Mouse (Mus musculus): Measurements from ENCODE around the gene Lenep. TPM values are rescaled to one million over a fixed set of nuclear protein-coding genes. Genes with fewer than 3 reads are reported as not detected.

The Lenep gene
- polyA plus RNA-seq, 1 experiment from 2014 or later = 0.80 TPM

DNA sequence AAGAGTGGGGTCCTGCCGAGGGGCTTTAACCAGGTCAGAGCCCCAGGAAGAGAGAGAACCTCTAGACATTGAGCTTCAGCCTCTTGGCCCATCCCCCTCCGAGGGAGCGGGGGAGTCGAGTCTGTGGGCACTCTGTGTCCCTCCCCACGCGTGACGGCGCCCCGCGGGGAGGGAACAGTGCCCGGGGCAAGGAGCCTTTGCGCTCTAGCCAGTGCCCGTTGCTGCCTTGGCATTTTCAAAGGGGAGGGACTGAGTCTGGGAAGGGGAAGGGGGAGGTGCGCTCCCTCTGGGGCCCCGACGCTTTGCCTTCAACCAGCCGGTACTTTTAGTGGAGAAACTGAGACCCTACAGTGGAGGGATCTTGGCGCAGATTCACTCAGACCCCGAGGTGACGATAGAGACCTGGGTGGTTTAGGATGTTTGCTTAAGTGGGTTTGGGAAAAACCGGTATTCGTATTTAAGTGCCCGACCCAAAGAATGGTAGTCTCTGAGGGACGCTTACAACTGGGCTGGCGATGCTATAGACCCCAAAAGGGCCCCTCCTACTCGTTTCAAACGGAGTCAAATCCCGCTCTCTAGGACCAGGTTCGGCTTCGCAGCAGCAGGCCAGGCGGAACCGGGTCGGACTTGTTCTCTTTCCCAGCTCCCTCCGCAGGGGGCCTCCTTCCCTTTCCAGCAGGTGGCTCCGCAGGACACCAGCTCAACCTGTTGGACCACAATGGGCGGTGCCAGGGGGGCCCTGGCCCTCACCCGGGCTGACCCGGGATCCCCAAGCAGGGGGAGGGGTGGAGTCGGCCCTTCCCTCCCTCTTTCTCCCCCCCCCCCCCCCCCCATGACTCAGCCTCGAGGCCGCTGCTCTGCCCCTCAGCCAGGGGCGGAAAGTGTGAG is 8.3 kb downstream of the Lenep start, which contains the start of gene Zbtb7b:
Zbtb7b (minus strand) TSS at position 771 of the 888 bp plus-strand sequence.
- H3K4me2 ChIP-seq (ENCODE audit: low read depth, low read length) = peak within 1 kb of the TSS; percentile 83
- H3K36me3 ChIP-seq (replicated peaks; ENCODE audit: control insufficient read depth, insufficient read depth, low read depth, low read length) = no peaks in the 10 kb centered on the region
- H3K27me3 ChIP-seq (ENCODE audit: control insufficient read depth, insufficient read depth, low read length) = peaks cover 20% of the 10 kb centered on the region
- peak within 1 kb of the TSS; percentile 50 for H3K9ac ChIP-seq (replicated peaks; ENCODE audit: low read length)
- peak within 1 kb of the TSS; percentile 1; the same call in 1 of the 2 replicates for H3K27ac ChIP-seq (replicated peaks; ENCODE audit: low read depth, low read length)
- under 1% methylated on average over 39 of the region's 42 CpGs for WGBS
- H3K4me3 ChIP-seq (ENCODE audit: low read depth, low read length) = peak within 1 kb of the TSS; percentile 45
- H3K9me3 ChIP-seq (replicated peaks; ENCODE audit: control insufficient read depth, low read length) = no peaks in the 10 kb centered on the region
- H3K4me1 ChIP-seq (ENCODE audit: control insufficient read depth, insufficient read depth, low read length) = peaks cover 16% of the 10 kb centered on the region
- ATAC-seq (replicated peaks; ENCODE audit: insufficient number of reproducible peaks, low FRiP score, low TSS enrichment, low read depth) (peak; percentile 46), DNase-seq (ENCODE audit: low spot score) (peak; percentile 74)

DNA sequence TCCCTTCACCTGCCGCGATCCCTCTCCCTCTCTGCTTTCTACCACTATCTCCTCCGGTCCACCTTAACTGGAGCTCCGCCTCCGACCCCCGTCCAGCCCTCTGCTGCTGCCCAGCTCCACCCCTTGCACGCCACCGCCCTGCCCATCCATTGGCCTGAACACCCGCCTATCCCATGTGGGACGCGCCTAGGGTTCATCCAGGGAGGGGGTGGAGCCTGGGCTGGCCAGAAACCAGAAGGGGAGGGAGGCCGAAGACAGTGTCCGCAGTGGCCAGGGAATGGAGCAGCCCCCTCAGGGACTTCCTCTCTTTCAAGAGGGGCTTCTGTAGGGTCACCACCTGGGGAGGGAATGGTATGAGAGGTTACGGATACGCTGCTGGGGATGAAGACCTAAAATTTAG is 9.0 kb downstream of the Lenep start:
- peaks cover 20% of the 10 kb centered on the region for H3K27me3 ChIP-seq (ENCODE audit: control insufficient read depth, insufficient read depth, low read length)
- WGBS = under 1% methylated on average over 15 of the region's 15 CpGs
- H3K9ac ChIP-seq (replicated peaks; ENCODE audit: low read length) = peak overlapping the region; percentile 39
- ATAC-seq (replicated peaks; ENCODE audit: insufficient number of reproducible peaks, low FRiP score, low TSS enrichment, low read depth) = peak; percentile 95
- H3K4me3 ChIP-seq (ENCODE audit: low read depth, low read length) = peak overlapping the region; percentile 43
- peak overlapping the region; percentile 1; the same call in 1 of the 2 replicates for H3K27ac ChIP-seq (replicated peaks; ENCODE audit: low read depth, low read length)
- peaks cover 16% of the 10 kb centered on the region for H3K4me1 ChIP-seq (ENCODE audit: control insufficient read depth, insufficient read depth, low read length)
- DNase-seq (ENCODE audit: low spot score) = peak; percentile 96
- no peaks in the 10 kb centered on the region for H3K9me3 ChIP-seq (replicated peaks; ENCODE audit: control insufficient read depth, low read length)
- H3K4me2 ChIP-seq (ENCODE audit: low read depth, low read length) = peak overlapping the region; percentile 83
- H3K36me3 ChIP-seq (replicated peaks; ENCODE audit: control insufficient read depth, insufficient read depth, low read depth, low read length) = no peaks in the 10 kb centered on the region

DNA sequence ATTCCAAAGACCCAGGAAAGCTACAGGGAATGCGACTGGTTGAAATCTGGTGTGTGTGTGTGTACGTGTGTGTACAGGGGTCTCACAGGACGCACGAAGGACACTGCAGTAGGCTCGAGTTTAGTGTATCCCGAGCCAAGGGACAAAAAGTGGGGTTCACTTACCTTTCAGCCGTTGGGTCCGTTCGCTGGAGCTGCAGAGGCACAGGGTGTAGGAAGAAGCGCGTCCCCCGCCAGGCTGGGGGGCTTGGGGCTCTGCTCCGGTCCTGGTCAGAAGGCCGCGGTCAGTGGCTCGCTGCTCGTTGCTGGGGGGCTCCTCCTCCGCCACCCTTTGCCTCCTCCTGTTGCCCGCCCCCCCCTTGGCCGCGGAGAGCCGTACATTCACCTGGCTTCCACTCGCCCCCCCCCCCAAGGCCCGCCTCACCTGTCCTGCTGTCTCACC is 9.7 kb downstream of the Lenep start:
- Histone ChIP-seq H3K36me3 (replicated peaks; ENCODE audit: control insufficient read depth, insufficient read depth, low read depth, low read length) (no peaks in the 10 kb centered on the region), H3K9ac (replicated peaks; ENCODE audit: low read length) (peak overlapping the region; percentile 37; the same call in 1 of the 2 replicates), H3K27ac (replicated peaks; ENCODE audit: low read depth, low read length) (no peak overlapping the region), H3K4me3 (ENCODE audit: low read depth, low read length) (peak overlapping the region; percentile 43), H3K9me3 (replicated peaks; ENCODE audit: control insufficient read depth, low read length) (no peaks in the 10 kb centered on the region), H3K4me2 (ENCODE audit: low read depth, low read length) (peak overlapping the region; percentile 83), H3K27me3 (ENCODE audit: control insufficient read depth, insufficient read depth, low read length) (peaks cover 20% of the 10 kb centered on the region), H3K4me1 (ENCODE audit: control insufficient read depth, insufficient read depth, low read length) (peaks cover 16% of the 10 kb centered on the region)
- under 1% methylated on average over 21 of the region's 24 CpGs for WGBS
- ATAC-seq (replicated peaks; ENCODE audit: insufficient number of reproducible peaks, low FRiP score, low TSS enrichment, low read depth) = no peak
- DNase-seq (ENCODE audit: low spot score) = no peak

GRCm38 (mm10) chr3:89391663-89392511 is 10.7 kb downstream of the Lenep start:
- Histone ChIP-seq H3K27ac (replicated peaks; ENCODE audit: low read depth, low read length) (no peak overlapping the region), H3K9me3 (replicated peaks; ENCODE audit: control insufficient read depth, low read length) (no peaks in the 10 kb centered on the region), H3K27me3 (ENCODE audit: control insufficient read depth, insufficient read depth, low read length) (peaks cover 20% of the 10 kb centered on the region), H3K4me3 (ENCODE audit: low read depth, low read length) (peak overlapping the region; percentile 43), H3K9ac (replicated peaks; ENCODE audit: low read length) (peak overlapping the region; percentile 56), H3K4me1 (ENCODE audit: control insufficient read depth, insufficient read depth, low read length) (peaks cover 16% of the 10 kb centered on the region), H3K4me2 (ENCODE audit: low read depth, low read length) (peak overlapping the region; percentile 83), H3K36me3 (replicated peaks; ENCODE audit: control insufficient read depth, insufficient read depth, low read depth, low read length) (no peaks in the 10 kb centered on the region)
- under 1% methylated on average over 53 of the region's 56 CpGs for WGBS
- no peak for ATAC-seq (replicated peaks; ENCODE audit: insufficient number of reproducible peaks, low FRiP score, low TSS enrichment, low read depth)
- peak; percentile 61 for DNase-seq (ENCODE audit: low spot score)

DNA sequence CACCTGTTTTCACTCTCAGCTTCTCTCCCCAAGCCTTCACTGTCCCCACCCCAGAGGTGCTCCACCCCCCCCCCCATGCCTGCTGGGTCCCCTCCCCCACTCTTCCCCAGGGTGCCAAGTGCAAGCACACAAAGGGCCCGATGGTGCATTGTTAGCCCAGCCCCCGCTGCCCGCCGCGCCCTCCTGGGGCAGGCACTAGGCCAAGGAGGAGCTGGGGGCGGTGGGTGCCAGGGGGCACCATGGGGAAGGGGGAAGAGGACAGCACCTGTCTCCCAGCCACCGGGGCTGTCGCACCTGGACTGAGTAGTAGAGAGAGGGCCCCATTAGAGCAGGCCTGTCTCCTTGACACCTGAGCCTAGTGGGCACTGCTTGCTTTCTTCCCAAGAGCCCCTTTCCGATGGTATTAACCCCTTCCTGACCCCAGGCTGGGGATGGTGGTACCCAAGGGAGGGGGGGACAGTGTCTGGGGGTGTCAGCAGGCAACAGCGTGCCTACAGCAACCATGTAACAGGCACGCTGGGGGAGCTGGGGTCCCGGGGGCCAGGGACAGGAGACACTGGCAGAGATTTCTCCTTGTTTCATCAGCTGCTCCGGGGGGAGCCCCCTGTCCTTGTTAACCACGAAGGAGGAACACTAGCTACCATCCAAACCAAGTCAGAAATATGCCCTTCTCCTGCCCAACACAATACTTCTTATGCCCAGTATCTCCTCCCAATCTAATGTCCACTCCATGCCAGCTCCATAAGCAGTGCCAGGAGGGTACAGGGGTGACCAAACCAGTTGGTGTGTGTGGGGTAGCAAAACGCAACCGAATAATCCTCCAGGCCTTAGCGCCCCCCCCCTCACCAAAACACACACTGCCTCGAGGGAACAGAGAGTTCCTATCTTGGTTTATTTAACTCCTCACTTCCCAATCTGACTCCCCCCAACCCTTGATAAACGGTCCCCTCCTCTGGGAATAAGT is 11.6 kb downstream of the Lenep start:
- DNase-seq (ENCODE audit: low spot score) (no peak), ATAC-seq (replicated peaks; ENCODE audit: insufficient number of reproducible peaks, low FRiP score, low TSS enrichment, low read depth) (no peak)
- Histone ChIP-seq H3K27ac (replicated peaks; ENCODE audit: low read depth, low read length) (no peak overlapping the region), H3K36me3 (replicated peaks; ENCODE audit: control insufficient read depth, insufficient read depth, low read depth, low read length) (no peaks in the 10 kb centered on the region), H3K27me3 (ENCODE audit: control insufficient read depth, insufficient read depth, low read length) (peaks cover 20% of the 10 kb centered on the region), H3K4me1 (ENCODE audit: control insufficient read depth, insufficient read depth, low read length) (peaks cover 18% of the 10 kb centered on the region), H3K9me3 (replicated peaks; ENCODE audit: control insufficient read depth, low read length) (no peaks in the 10 kb centered on the region), H3K9ac (replicated peaks; ENCODE audit: low read length) (peak overlapping the region; percentile 56), H3K4me3 (ENCODE audit: low read depth, low read length) (peak overlapping the region; percentile 43), H3K4me2 (ENCODE audit: low read depth, low read length) (peak overlapping the region; percentile 83)
- 10% methylated on average over 19 of the region's 19 CpGs for WGBS

DNA sequence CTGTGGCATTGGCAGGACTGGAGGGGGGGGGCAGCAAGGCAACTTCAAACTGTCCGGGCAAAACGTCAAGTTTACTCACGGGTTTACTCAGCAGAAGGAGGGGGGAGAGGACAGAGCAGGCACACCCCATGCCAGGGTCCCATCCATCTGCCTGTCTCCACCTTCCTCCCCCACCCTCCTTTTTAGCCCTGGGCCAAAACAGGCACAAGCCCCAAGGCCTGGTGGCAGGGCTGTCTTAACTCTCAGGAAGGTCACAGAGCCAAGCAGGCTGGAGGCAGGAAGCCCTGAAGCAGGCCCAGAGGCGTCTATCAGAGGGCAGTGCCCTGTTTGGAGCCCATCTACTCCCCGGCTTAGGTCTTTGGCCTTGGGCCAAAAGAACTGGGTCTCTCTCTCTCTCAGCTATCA is 12.5 kb downstream of the Lenep start:
- peaks cover 20% of the 10 kb centered on the region for H3K27me3 ChIP-seq (ENCODE audit: control insufficient read depth, insufficient read depth, low read length)

More for the DNA sequence above, 12.5 kb downstream of the Lenep start:
- peaks cover 15% of the 10 kb centered on the region for H3K4me1 ChIP-seq (ENCODE audit: control insufficient read depth, insufficient read depth, low read length)
- no peaks in the 10 kb centered on the region for H3K9me3 ChIP-seq (replicated peaks; ENCODE audit: control insufficient read depth, low read length)
- no peak overlapping the region for H3K27ac ChIP-seq (replicated peaks; ENCODE audit: low read depth, low read length)
- no peak overlapping the region for H3K4me3 ChIP-seq (ENCODE audit: low read depth, low read length)
- H3K9ac ChIP-seq (replicated peaks; ENCODE audit: low read length) = no peak overlapping the region
- no peak for ATAC-seq (replicated peaks; ENCODE audit: insufficient number of reproducible peaks, low FRiP score, low TSS enrichment, low read depth)
- 61% methylated on average over 5 of the region's 5 CpGs for WGBS
- no peaks in the 10 kb centered on the region for H3K36me3 ChIP-seq (replicated peaks; ENCODE audit: control insufficient read depth, insufficient read depth, low read depth, low read length)
- H3K4me2 ChIP-seq (ENCODE audit: low read depth, low read length) = no peak overlapping the region
- DNase-seq (ENCODE audit: low spot score) = no peak

Data from embryonic facial prominence, embryonic 11.5 days (tissue).